Mouse (Mus musculus): Measurements from ENCODE around the gene Sorcs1. TPM values are rescaled to one million over a fixed set of nuclear protein-coding genes. Genes with fewer than 3 reads are reported as not detected.

Sorcs1 gene
- polyA plus RNA-seq (2015; fragmentation: Nextera tagmentation; extraction: Ambion mirVana): 8.5 and 9.7 TPM in 2 replicates

DNA sequence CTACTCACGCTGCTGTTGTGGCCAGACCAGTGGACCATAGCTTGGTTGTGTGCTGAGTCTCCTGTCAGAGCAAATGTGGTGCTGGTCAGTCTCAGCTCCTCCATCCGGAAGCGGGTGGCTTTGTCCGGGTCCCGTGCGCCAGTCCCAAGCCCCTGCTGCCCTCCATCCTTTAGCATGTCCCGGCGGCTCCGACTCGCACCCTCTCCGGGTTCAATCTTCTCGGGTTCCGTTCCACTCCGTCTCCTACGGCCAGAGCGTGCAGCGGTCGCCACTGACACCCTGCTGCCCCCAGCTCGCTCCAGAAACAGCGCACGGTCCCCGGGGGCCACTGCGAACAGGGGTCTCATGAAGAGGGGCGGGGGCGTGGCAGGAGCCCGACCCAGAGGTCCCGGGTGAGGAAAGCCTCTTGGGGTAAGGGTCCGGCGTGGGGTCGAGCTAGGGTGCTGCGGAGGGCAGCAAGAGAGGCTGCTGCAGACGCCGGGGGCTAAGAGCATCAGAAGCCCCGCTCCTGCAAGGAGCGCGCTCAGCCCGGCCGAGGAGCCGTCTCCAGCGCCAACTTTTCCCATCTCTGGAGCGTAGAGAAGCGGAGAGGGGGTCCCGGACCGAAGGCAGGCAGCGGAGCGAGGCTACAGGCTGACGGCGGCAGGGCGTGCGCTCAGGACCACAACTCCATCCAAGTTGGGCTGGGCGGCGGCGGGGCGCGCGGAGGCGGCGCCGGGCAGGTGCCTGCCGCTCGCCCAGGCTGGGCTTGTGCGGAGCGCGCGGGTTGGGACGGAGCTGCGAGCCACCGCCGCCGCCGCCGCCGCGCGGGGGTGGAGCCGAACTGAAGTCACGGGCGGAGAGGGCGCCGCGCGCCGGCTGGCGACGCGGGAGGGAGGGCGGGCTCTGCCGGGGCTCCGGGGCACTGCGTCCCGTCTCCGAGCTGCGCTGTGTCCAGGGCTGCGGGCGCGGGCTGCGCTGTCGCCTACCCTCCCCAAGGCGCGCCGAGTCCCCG is at the start of gene Sorcs1:
Sorcs1 (minus strand) TSS at position 744 of the 994 bp plus-strand sequence.
- Histone ChIP-seq H3K9ac (replicated peaks) (peak within 1 kb of the TSS; percentile 70), H3K36me3 (no peaks in the 10 kb centered on the region)
- peak; percentile 96 for ATAC-seq (replicated peaks)

DNA sequence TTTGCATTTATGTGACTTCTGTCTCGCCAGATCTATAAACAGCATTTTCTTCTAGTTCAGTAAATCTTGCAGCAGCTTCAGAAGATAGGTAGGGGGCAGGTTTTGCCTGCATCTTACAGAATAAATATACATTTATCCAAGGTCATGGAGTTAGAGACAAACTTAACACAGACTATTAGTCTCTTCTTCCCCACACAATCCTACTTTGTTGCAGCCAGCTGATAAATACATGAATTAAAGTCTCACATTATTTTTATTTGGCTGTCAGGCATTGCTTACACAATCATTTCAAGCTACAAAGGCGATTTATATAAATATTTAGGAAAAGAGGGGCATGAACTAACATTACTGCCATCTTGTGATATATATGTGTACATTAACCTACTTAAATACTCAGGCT is 4.8 kb upstream of the Sorcs1 start:
- Histone ChIP-seq H3K4me2 (replicated peaks) (no peak overlapping the region), H3K27ac (replicated peaks) (no peak overlapping the region), H3K9me3 (no peaks in the 10 kb centered on the region), H3K4me3 (no peak overlapping the region), H3K27me3 (no peaks in the 10 kb centered on the region), H3K36me3 (no peaks in the 10 kb centered on the region), H3K9ac (replicated peaks) (no peak overlapping the region), H3K4me1 (peaks cover 3% of the 10 kb centered on the region)
- 72% methylated on average over 2 of the region's 2 CpGs for WGBS
- ATAC-seq (replicated peaks): no peak

More for the DNA sequence above, at the start of gene Sorcs1:
- Histone ChIP-seq H3K4me3 (peak within 1 kb of the TSS; percentile 77), H3K27ac (replicated peaks) (peak within 1 kb of the TSS; percentile 62), H3K27me3 (no peaks in the 10 kb centered on the region), H3K9me3 (no peaks in the 10 kb centered on the region), H3K4me2 (replicated peaks) (peak within 1 kb of the TSS; percentile 98), H3K4me1 (peaks cover 21% of the 10 kb centered on the region)
- 1% methylated on average over 83 of the region's 102 CpGs for WGBS

DNA sequence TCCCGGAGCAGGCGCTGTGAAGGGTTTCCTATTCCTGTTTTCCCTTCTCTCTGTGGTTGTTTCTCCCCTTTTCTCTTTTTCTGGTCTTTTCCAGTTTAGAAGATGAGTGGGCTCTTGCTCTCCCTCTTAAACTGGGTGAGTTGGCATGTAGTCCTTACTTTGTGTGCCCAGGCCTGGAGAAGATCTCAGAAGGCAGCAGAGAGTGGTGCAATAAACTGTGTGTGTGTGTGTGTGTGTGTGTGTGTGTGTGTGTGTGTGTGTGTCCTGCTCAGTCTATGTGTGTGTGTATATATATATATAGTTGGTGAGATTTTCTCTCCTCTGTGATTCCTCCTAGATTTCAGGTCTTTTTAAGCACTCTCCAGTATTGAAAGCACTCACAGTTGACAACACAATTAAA is 500 bp upstream of the Sorcs1 start:
- Histone ChIP-seq H3K27me3 (no peaks in the 10 kb centered on the region), H3K4me3 (peak overlapping the region; percentile 77), H3K9me3 (no peaks in the 10 kb centered on the region), H3K4me2 (replicated peaks) (peak overlapping the region; percentile 98), H3K36me3 (no peaks in the 10 kb centered on the region), H3K27ac (replicated peaks) (peak overlapping the region; percentile 62), H3K4me1 (peaks cover 21% of the 10 kb centered on the region), H3K9ac (replicated peaks) (peak overlapping the region; percentile 70)
- peak; percentile 42 for ATAC-seq (replicated peaks)
- WGBS: 0% methylated on average over 2 of the region's 2 CpGs

GRCm38 (mm10) chr19:50676578-50677524 is 1.6 kb downstream of the Sorcs1 start:
- no peaks in the 10 kb centered on the region for H3K9me3 ChIP-seq
- peaks cover 21% of the 10 kb centered on the region for H3K4me1 ChIP-seq
- peak overlapping the region; percentile 98 for H3K4me2 ChIP-seq (replicated peaks)
- no peak overlapping the region for H3K27ac ChIP-seq (replicated peaks)
- no peaks in the 10 kb centered on the region for H3K27me3 ChIP-seq
- H3K9ac ChIP-seq (replicated peaks): peak overlapping the region; percentile 70
- H3K36me3 ChIP-seq: no peaks in the 10 kb centered on the region
- peak overlapping the region; percentile 77 for H3K4me3 ChIP-seq
- no peak for ATAC-seq (replicated peaks)
- 13% methylated on average over 19 of the region's 19 CpGs for WGBS

- no peak overlapping the region for H3K4me2 ChIP-seq (replicated peaks)
- H3K4me3 ChIP-seq: no peak overlapping the region
- no peak overlapping the region for H3K9ac ChIP-seq (replicated peaks)
- H3K27me3 ChIP-seq: no peaks in the 10 kb centered on the region
- H3K4me1 ChIP-seq: peaks cover 21% of the 10 kb centered on the region
- H3K27ac ChIP-seq (replicated peaks): no peak overlapping the region
- H3K36me3 ChIP-seq: no peaks in the 10 kb centered on the region
- no peaks in the 10 kb centered on the region for H3K9me3 ChIP-seq
- no peak for ATAC-seq (replicated peaks)
- WGBS: 79% methylated on average over 5 of the region's 5 CpGs
Measured at GRCm38 (mm10) chr19:50674921-50675320, 3.5 kb downstream of the Sorcs1 start.

- no peak for ATAC-seq (replicated peaks)
- WGBS: 24% methylated on average over 8 of the region's 8 CpGs
Measured at GRCm38 (mm10) chr19:50667516-50667915, 10.9 kb downstream of the Sorcs1 start.

GRCm38 (mm10) chr19:50664311-50664710 is 14.1 kb downstream of the Sorcs1 start:
- Histone ChIP-seq H3K27ac (replicated peaks) (no peak overlapping the region), H3K27me3 (no peaks in the 10 kb centered on the region), H3K4me1 (no peaks in the 10 kb centered on the region), H3K9ac (replicated peaks) (no peak overlapping the region), H3K4me2 (replicated peaks) (no peak overlapping the region), H3K36me3 (no peaks in the 10 kb centered on the region), H3K4me3 (no peak overlapping the region), H3K9me3 (no peaks in the 10 kb centered on the region)
- WGBS: 67% methylated on average over 1 of the region's 1 CpGs
- no peak for ATAC-seq (replicated peaks)

More at GRCm38 (mm10) chr19:50667516-50667915, 10.9 kb downstream of the Sorcs1 start:
- no peaks in the 10 kb centered on the region for H3K36me3 ChIP-seq
- H3K9me3 ChIP-seq: no peaks in the 10 kb centered on the region
- no peaks in the 10 kb centered on the region for H3K4me1 ChIP-seq
- no peak overlapping the region for H3K27ac ChIP-seq (replicated peaks)
- H3K4me2 ChIP-seq (replicated peaks): no peak overlapping the region
- H3K27me3 ChIP-seq: no peaks in the 10 kb centered on the region
- H3K4me3 ChIP-seq: no peak overlapping the region
- H3K9ac ChIP-seq (replicated peaks): no peak overlapping the region

DNA sequence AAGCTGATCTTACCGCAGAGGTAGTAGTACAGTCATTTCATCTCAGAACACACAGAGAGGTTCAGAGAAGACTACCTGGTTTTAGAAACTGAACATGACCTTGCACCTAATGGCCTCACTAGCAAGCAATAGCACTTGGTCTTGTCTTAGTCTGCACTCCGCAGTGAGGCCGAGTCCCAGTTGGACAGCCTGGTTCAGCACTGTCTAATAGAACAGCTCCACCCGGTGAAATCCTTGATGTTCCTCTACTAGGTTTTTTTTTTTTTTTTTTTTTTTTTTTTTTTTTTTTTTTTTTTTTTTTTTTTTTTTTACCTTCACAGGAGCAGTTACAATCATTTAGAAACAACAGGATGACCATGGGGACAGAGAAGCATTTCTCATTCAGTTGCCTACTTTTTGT is 19.3 kb downstream of the Sorcs1 start:
- no peak for ATAC-seq (replicated peaks)
- H3K4me1 ChIP-seq: no peaks in the 10 kb centered on the region
- H3K9ac ChIP-seq (replicated peaks): no peak overlapping the region
- no peak overlapping the region for H3K4me2 ChIP-seq (replicated peaks)
- no peaks in the 10 kb centered on the region for H3K9me3 ChIP-seq
- H3K4me3 ChIP-seq: no peak overlapping the region
- no peak overlapping the region for H3K27ac ChIP-seq (replicated peaks)
- H3K27me3 ChIP-seq: no peaks in the 10 kb centered on the region
- 83% methylated on average over 4 of the region's 4 CpGs for WGBS
- H3K36me3 ChIP-seq: no peaks in the 10 kb centered on the region

GRCm38 (mm10) chr19:50652750-50653149 is 25.7 kb downstream of the Sorcs1 start:
- 93% methylated on average over 5 of the region's 5 CpGs for WGBS
- ATAC-seq (replicated peaks): no peak

GRCm38 (mm10) chr19:50643836-50644235 is 34.6 kb downstream of the Sorcs1 start:
- ATAC-seq (replicated peaks): no peak
- WGBS: 66% methylated on average over 1 of the region's 1 CpGs
- Histone ChIP-seq H3K36me3 (no peaks in the 10 kb centered on the region), H3K9ac (replicated peaks) (no peak overlapping the region), H3K27me3 (no peaks in the 10 kb centered on the region), H3K27ac (replicated peaks) (no peak overlapping the region), H3K4me1 (peaks cover 9% of the 10 kb centered on the region; the same call in 1 of the 2 replicates), H3K9me3 (no peaks in the 10 kb centered on the region), H3K4me3 (no peak overlapping the region), H3K4me2 (replicated peaks) (no peak overlapping the region)

More at GRCm38 (mm10) chr19:50652750-50653149, 25.7 kb downstream of the Sorcs1 start:
- H3K4me1 ChIP-seq: no peaks in the 10 kb centered on the region
- no peaks in the 10 kb centered on the region for H3K36me3 ChIP-seq
- no peaks in the 10 kb centered on the region for H3K9me3 ChIP-seq
- no peak overlapping the region for H3K9ac ChIP-seq (replicated peaks)
- no peak overlapping the region for H3K4me3 ChIP-seq
- no peak overlapping the region for H3K4me2 ChIP-seq (replicated peaks)
- H3K27me3 ChIP-seq: no peaks in the 10 kb centered on the region
- H3K27ac ChIP-seq (replicated peaks): no peak overlapping the region

- Histone ChIP-seq H3K9me3 (no peaks in the 10 kb centered on the region), H3K36me3 (no peaks in the 10 kb centered on the region), H3K4me2 (replicated peaks) (no peak overlapping the region), H3K27me3 (no peaks in the 10 kb centered on the region), H3K4me1 (peaks cover 9% of the 10 kb centered on the region; the same call in 1 of the 2 replicates), H3K9ac (replicated peaks) (no peak overlapping the region), H3K27ac (replicated peaks) (no peak overlapping the region), H3K4me3 (no peak overlapping the region)
- WGBS: 45% methylated on average over 1 of the region's 1 CpGs
- ATAC-seq (replicated peaks): no peak
Measured at GRCm38 (mm10) chr19:50642121-50642520, 36.3 kb downstream of the Sorcs1 start.
